Mouse (Mus musculus) ES-CJ7 (cell line): ENCODE results near the gene Dst.

Experiments
- DNase-seq: peaks from one replicate; pipeline ENCODE4 v3.0.0; 2011; ENCODE audit warnings: low read depth, low spot score

The Dst gene

GRCm38 (mm10) chr1:33908191-33908962, at the start of gene Dst:
TSS of gene Dst (plus strand) at chr1:33908225.
- peak; percentile 39 for DNase-seq

GRCm38 (mm10) chr1:33869031-33869430, 39.0 kb upstream of the Dst start:
- no peak for DNase-seq

- no peak for DNase-seq
These were observed 38.6 kb upstream of the Dst start for GRCm38 (mm10) chr1:33869437-33869836.

GRCm38 (mm10) chr1:33873561-33873960, 34.5 kb upstream of the Dst start:
- no peak for DNase-seq

- peak; percentile 80 for DNase-seq
These were observed 32.3 kb upstream of the Dst start for GRCm38 (mm10) chr1:33875691-33876090.

- no peak for DNase-seq
These were observed 31.6 kb upstream of the Dst start for GRCm38 (mm10) chr1:33876416-33876815.

GRCm38 (mm10) chr1:33878170-33878569, 29.9 kb upstream of the Dst start:
- DNase-seq = no peak

- peak; percentile 63 for DNase-seq
These were observed 24.8 kb upstream of the Dst start for GRCm38 (mm10) chr1:33883102-33883839.

GRCm38 (mm10) chr1:33892784-33893183, 15.2 kb upstream of the Dst start:
- peak; percentile 67 for DNase-seq

- no peak for DNase-seq
These were observed 11.9 kb upstream of the Dst start for GRCm38 (mm10) chr1:33896116-33896515.

GRCm38 (mm10) chr1:33896666-33897065, 11.4 kb upstream of the Dst start:
- no peak for DNase-seq

- no peak for DNase-seq
These were observed 10.6 kb upstream of the Dst start for GRCm38 (mm10) chr1:33897426-33897825.

GRCm38 (mm10) chr1:33898373-33898772, 9.7 kb upstream of the Dst start:
- no peak for DNase-seq

GRCm38 (mm10) chr1:33900175-33900574, 7.8 kb upstream of the Dst start:
- no peak for DNase-seq

GRCm38 (mm10) chr1:33903587-33903986, 4.4 kb upstream of the Dst start:
- DNase-seq = peak; percentile 88

- no peak for DNase-seq
These were observed 1.8 kb upstream of the Dst start for GRCm38 (mm10) chr1:33906216-33906615.

GRCm38 (mm10) chr1:33906927-33907326, 1.1 kb upstream of the Dst start:
- DNase-seq = peak; percentile 37

GRCm38 (mm10) chr1:33907421-33908190, 419 bp upstream of the Dst start, which contains the start of gene Bend6:
TSS of gene Bend6 (minus strand) at chr1:33907816.
- peak; percentile 78 for DNase-seq

GRCm38 (mm10) chr1:33911589-33911988, 3.6 kb downstream of the Dst start:
- DNase-seq = no peak

- no peak for DNase-seq
These were observed 8.5 kb downstream of the Dst start for GRCm38 (mm10) chr1:33916554-33916953.

- DNase-seq = no peak
These were observed 14.9 kb downstream of the Dst start for GRCm38 (mm10) chr1:33922975-33923374.

- no peak for DNase-seq
These were observed 17.3 kb downstream of the Dst start for GRCm38 (mm10) chr1:33925283-33925682.
